Comparison of ENCODE assay signal across 20 mouse cellular contexts in genomic region chr10:128866518-128866917, GRCm38 (mm10).
"Had no signal": no experiment of that assay in that cellular context is flagged by ENCODE, and none has a peak within 500 bp of the region (broad histone marks: within the 10 kb centered on the region; RNA-seq: fewer than 3 reads in every experiment).

No protein-coding gene starts in this region.

- ATAC-seq: hindbrain, embryonic 16.5 days; hindbrain, postnatal 0 days; inflammation-experienced regulatory T-cells, adult 6 months; intestine, embryonic 15.5 days; intestine, embryonic 16.5 days; intestine, postnatal 0 days had no signal

- DNase-seq: heart, postnatal 10 days; heart, postnatal 14 days; heart, postnatal 36 days; heart, postnatal 4 days; kidney, adult 11 months; kidney, adult 18-20 months; kidney, adult 8-10 months; kidney, adult 9 months; kidney, postnatal 10 days; kidney, postnatal 14 days; kidney, postnatal 25 days; kidney, postnatal 4 days; layer of hippocampus, adult 9-11 months; layer of hippocampus, postnatal 36 days had no signal
